Mouse (Mus musculus): ENCODE measurements around the gene Slc9a9. TPM values are rescaled to one million over a fixed set of nuclear protein-coding genes. Genes with fewer than 3 reads are reported as not detected.

Gene Slc9a9
- polyA plus RNA-seq, 1 experiment from 2014 or later: 5.3 TPM

GRCm38 (mm10) chr9:94740841-94741240 is 71.1 kb downstream of the Slc9a9 start:
- no peaks in the 10 kb centered on the region for H3K9me3 ChIP-seq
- no peak overlapping the region for H3K4me3 ChIP-seq
- no peak overlapping the region for H3K4me2 ChIP-seq (replicated peaks)
- WGBS: 85% methylated on average over 3 of the region's 3 CpGs
- no peaks in the 10 kb centered on the region for H3K36me3 ChIP-seq
- no peaks in the 10 kb centered on the region for H3K27me3 ChIP-seq
- no peak overlapping the region for H3K9ac ChIP-seq (replicated peaks)
- no peaks in the 10 kb centered on the region for H3K4me1 ChIP-seq
- H3K27ac ChIP-seq (replicated peaks): no peak overlapping the region
- ATAC-seq (ENCODE audit: low FRiP score, low read depth): no peak

- Histone ChIP-seq H3K27ac (replicated peaks) (no peak overlapping the region), H3K36me3 (no peaks in the 10 kb centered on the region), H3K9me3 (no peaks in the 10 kb centered on the region), H3K27me3 (no peaks in the 10 kb centered on the region), H3K9ac (replicated peaks) (no peak overlapping the region), H3K4me3 (no peak overlapping the region), H3K4me2 (replicated peaks) (no peak overlapping the region), H3K4me1 (no peaks in the 10 kb centered on the region)
- WGBS: 93% methylated on average over 1 of the region's 1 CpGs
- ATAC-seq (ENCODE audit: low FRiP score, low read depth): no peak
Measured at GRCm38 (mm10) chr9:94743291-94743690, 73.6 kb downstream of the Slc9a9 start.

- ATAC-seq (ENCODE audit: low FRiP score, low read depth): no peak
- Histone ChIP-seq H3K9ac (replicated peaks) (no peak overlapping the region), H3K4me1 (peaks cover 18% of the 10 kb centered on the region), H3K27ac (replicated peaks) (no peak overlapping the region), H3K4me2 (replicated peaks) (no peak overlapping the region), H3K27me3 (no peaks in the 10 kb centered on the region), H3K9me3 (no peaks in the 10 kb centered on the region), H3K36me3 (no peaks in the 10 kb centered on the region), H3K4me3 (no peak overlapping the region)
- WGBS: 58% methylated on average over 2 of the region's 2 CpGs
Measured at GRCm38 (mm10) chr9:94748503-94748902, 78.8 kb downstream of the Slc9a9 start.

- Histone ChIP-seq H3K4me3 (no peak overlapping the region), H3K4me2 (replicated peaks) (no peak overlapping the region), H3K27ac (replicated peaks) (no peak overlapping the region), H3K9me3 (no peaks in the 10 kb centered on the region), H3K36me3 (no peaks in the 10 kb centered on the region), H3K9ac (replicated peaks) (no peak overlapping the region), H3K4me1 (peaks cover 18% of the 10 kb centered on the region), H3K27me3 (no peaks in the 10 kb centered on the region)
- WGBS: 78% methylated on average over 8 of the region's 8 CpGs
- ATAC-seq (ENCODE audit: low FRiP score, low read depth): no peak
Measured at GRCm38 (mm10) chr9:94750187-94750586, 80.5 kb downstream of the Slc9a9 start.

GRCm38 (mm10) chr9:94750935-94751637 is 81.4 kb downstream of the Slc9a9 start:
- H3K9ac ChIP-seq (replicated peaks): no peak overlapping the region
- H3K4me1 ChIP-seq: peaks cover 18% of the 10 kb centered on the region
- H3K9me3 ChIP-seq: no peaks in the 10 kb centered on the region
- H3K4me3 ChIP-seq: no peak overlapping the region
- 58% methylated on average over 19 of the region's 19 CpGs for WGBS
- no peaks in the 10 kb centered on the region for H3K36me3 ChIP-seq
- no peaks in the 10 kb centered on the region for H3K27me3 ChIP-seq
- H3K27ac ChIP-seq (replicated peaks): no peak overlapping the region
- H3K4me2 ChIP-seq (replicated peaks): no peak overlapping the region
- ATAC-seq (ENCODE audit: low FRiP score, low read depth): no peak

- Histone ChIP-seq H3K27me3 (no peaks in the 10 kb centered on the region), H3K36me3 (no peaks in the 10 kb centered on the region), H3K4me1 (peaks cover 18% of the 10 kb centered on the region), H3K27ac (replicated peaks) (no peak overlapping the region), H3K4me2 (replicated peaks) (no peak overlapping the region), H3K4me3 (no peak overlapping the region), H3K9ac (replicated peaks) (no peak overlapping the region), H3K9me3 (no peaks in the 10 kb centered on the region)
- ATAC-seq (ENCODE audit: low FRiP score, low read depth): no peak
- 67% methylated on average over 10 of the region's 10 CpGs for WGBS
Measured at GRCm38 (mm10) chr9:94751638-94752021, 81.9 kb downstream of the Slc9a9 start.

GRCm38 (mm10) chr9:94752121-94752520 is 82.4 kb downstream of the Slc9a9 start:
- no peak for ATAC-seq (ENCODE audit: low FRiP score, low read depth)
- Histone ChIP-seq H3K4me3 (no peak overlapping the region), H3K27me3 (no peaks in the 10 kb centered on the region), H3K36me3 (no peaks in the 10 kb centered on the region), H3K9ac (replicated peaks) (no peak overlapping the region), H3K9me3 (no peaks in the 10 kb centered on the region), H3K4me1 (peaks cover 18% of the 10 kb centered on the region), H3K27ac (replicated peaks) (no peak overlapping the region), H3K4me2 (replicated peaks) (no peak overlapping the region)
- 91% methylated on average over 3 of the region's 3 CpGs for WGBS

- Histone ChIP-seq H3K9ac (replicated peaks) (no peak overlapping the region), H3K4me3 (no peak overlapping the region), H3K36me3 (no peaks in the 10 kb centered on the region), H3K9me3 (no peaks in the 10 kb centered on the region), H3K27ac (replicated peaks) (no peak overlapping the region), H3K4me1 (0 out of 2 replicates have a peak, but pooled peaks cover 4% of the 10 kb centered on the region), H3K4me2 (replicated peaks) (no peak overlapping the region), H3K27me3 (no peaks in the 10 kb centered on the region)
- 33% methylated on average over 5 of the region's 5 CpGs for WGBS
- ATAC-seq (ENCODE audit: low FRiP score, low read depth): no peak
Measured at GRCm38 (mm10) chr9:94759904-94760303, 90.2 kb downstream of the Slc9a9 start.

GRCm38 (mm10) chr9:94768114-94768513 is 98.4 kb downstream of the Slc9a9 start:
- 42% methylated on average over 6 of the region's 6 CpGs for WGBS
- H3K36me3 ChIP-seq: no peaks in the 10 kb centered on the region
- no peak overlapping the region for H3K4me2 ChIP-seq (replicated peaks)
- no peaks in the 10 kb centered on the region for H3K9me3 ChIP-seq
- no peak overlapping the region for H3K27ac ChIP-seq (replicated peaks)
- no peaks in the 10 kb centered on the region for H3K27me3 ChIP-seq
- H3K4me3 ChIP-seq: no peak overlapping the region
- no peak overlapping the region for H3K9ac ChIP-seq (replicated peaks)
- H3K4me1 ChIP-seq: no peaks in the 10 kb centered on the region
- peak; percentile 84 for ATAC-seq (ENCODE audit: low FRiP score, low read depth)

GRCm38 (mm10) chr9:94768524-94768923 is 98.8 kb downstream of the Slc9a9 start:
- H3K4me1 ChIP-seq: no peaks in the 10 kb centered on the region
- no peaks in the 10 kb centered on the region for H3K9me3 ChIP-seq
- H3K4me2 ChIP-seq (replicated peaks): no peak overlapping the region
- H3K4me3 ChIP-seq: no peak overlapping the region
- H3K36me3 ChIP-seq: no peaks in the 10 kb centered on the region
- WGBS: 71% methylated on average over 4 of the region's 4 CpGs
- no peaks in the 10 kb centered on the region for H3K27me3 ChIP-seq
- H3K9ac ChIP-seq (replicated peaks): no peak overlapping the region
- no peak overlapping the region for H3K27ac ChIP-seq (replicated peaks)
- peak; percentile 77 for ATAC-seq (ENCODE audit: low FRiP score, low read depth)

- H3K9ac ChIP-seq (replicated peaks): no peak overlapping the region
- no peaks in the 10 kb centered on the region for H3K27me3 ChIP-seq
- H3K27ac ChIP-seq (replicated peaks): no peak overlapping the region
- H3K4me1 ChIP-seq: no peaks in the 10 kb centered on the region
- no peak overlapping the region for H3K4me3 ChIP-seq
- WGBS: 83% methylated on average over 4 of the region's 4 CpGs
- no peaks in the 10 kb centered on the region for H3K9me3 ChIP-seq
- ATAC-seq (ENCODE audit: low FRiP score, low read depth): no peak
- H3K4me2 ChIP-seq (replicated peaks): no peak overlapping the region
- no peaks in the 10 kb centered on the region for H3K36me3 ChIP-seq
Measured at GRCm38 (mm10) chr9:94773357-94773756, 103.6 kb downstream of the Slc9a9 start.

GRCm38 (mm10) chr9:94788261-94788660 is 118.6 kb downstream of the Slc9a9 start:
- no peaks in the 10 kb centered on the region for H3K27me3 ChIP-seq
- 88% methylated on average over 3 of the region's 3 CpGs for whole genome bisulfite sequencing
- no peaks in the 10 kb centered on the region for H3K36me3 ChIP-seq
- H3K9ac ChIP-seq (replicated peaks): no peak overlapping the region
- H3K4me2 ChIP-seq (replicated peaks): no peak overlapping the region
- no peaks in the 10 kb centered on the region for H3K4me1 ChIP-seq
- no peak overlapping the region for H3K27ac ChIP-seq (replicated peaks)
- no peak overlapping the region for H3K4me3 ChIP-seq
- ATAC-seq (ENCODE audit: low FRiP score, low read depth): no peak
- no peaks in the 10 kb centered on the region for H3K9me3 ChIP-seq

- no peak overlapping the region for H3K4me2 ChIP-seq (replicated peaks)
Measured at GRCm38 (mm10) chr9:94790966-94791365, 121.3 kb downstream of the Slc9a9 start.

More at GRCm38 (mm10) chr9:94790966-94791365, 121.3 kb downstream of the Slc9a9 start:
- Histone ChIP-seq H3K36me3 (no peaks in the 10 kb centered on the region), H3K9me3 (no peaks in the 10 kb centered on the region), H3K27ac (replicated peaks) (no peak overlapping the region), H3K4me3 (no peak overlapping the region), H3K27me3 (no peaks in the 10 kb centered on the region), H3K9ac (replicated peaks) (no peak overlapping the region), H3K4me1 (no peaks in the 10 kb centered on the region)
- WGBS: 89% methylated on average over 2 of the region's 2 CpGs
- ATAC-seq (ENCODE audit: low FRiP score, low read depth): no peak

All from midbrain, embryonic 12.5 days (tissue).